Mouse (Mus musculus): ENCODE data around the gene Dydc2.

Dydc2 gene

GRCm38 (mm10) chr14:41035146-41035798 is 33.7 kb downstream of the Dydc2 start:
- peak; percentile 87 for ATAC-seq (ENCODE audit: low TSS enrichment)

GRCm38 (mm10) chr14:41033135-41034110 is 35.6 kb downstream of the Dydc2 start:
- ATAC-seq (ENCODE audit: low TSS enrichment) = peak; percentile 75; the same call in 1 of the 2 replicates

- no peak for ATAC-seq (ENCODE audit: low TSS enrichment)
Observed at GRCm38 (mm10) chr14:41030989-41031513, 38.0 kb downstream of the Dydc2 start.

- ATAC-seq (ENCODE audit: low TSS enrichment) = no peak
Observed at GRCm38 (mm10) chr14:41029303-41029702, 39.7 kb downstream of the Dydc2 start.

- no peak for ATAC-seq (ENCODE audit: low TSS enrichment)
Observed at GRCm38 (mm10) chr14:41025594-41026284, 43.3 kb downstream of the Dydc2 start.

- ATAC-seq (ENCODE audit: low TSS enrichment) = no peak
Observed at GRCm38 (mm10) chr14:41025087-41025486, 43.9 kb downstream of the Dydc2 start.

GRCm38 (mm10) chr14:41021246-41021645 is 47.8 kb downstream of the Dydc2 start:
- ATAC-seq (ENCODE audit: low TSS enrichment) = no peak

- no peak for ATAC-seq (ENCODE audit: low TSS enrichment)
Observed at GRCm38 (mm10) chr14:41017460-41017859, 51.5 kb downstream of the Dydc2 start.

GRCm38 (mm10) chr14:41014701-41015240 is 54.2 kb downstream of the Dydc2 start:
- ATAC-seq (ENCODE audit: low TSS enrichment) = peak; percentile 62

GRCm38 (mm10) chr14:41013630-41014613 is 55.1 kb downstream of the Dydc2 start, which contains the start of gene Fam213a:
Gene Fam213a, minus strand, starts transcription at chr14:41013788.
- ATAC-seq (ENCODE audit: low TSS enrichment) = peak; percentile 86

- no peak for ATAC-seq (ENCODE audit: low TSS enrichment)
Observed at GRCm38 (mm10) chr14:41013143-41013542, 55.9 kb downstream of the Dydc2 start.

GRCm38 (mm10) chr14:41011916-41012315 is 57.1 kb downstream of the Dydc2 start:
- no peak for ATAC-seq (ENCODE audit: low TSS enrichment)

- ATAC-seq (ENCODE audit: low TSS enrichment) = no peak
Observed at GRCm38 (mm10) chr14:41008138-41008537, 60.9 kb downstream of the Dydc2 start.

- no peak for ATAC-seq (ENCODE audit: low TSS enrichment)
Observed at GRCm38 (mm10) chr14:41007641-41008040, 61.4 kb downstream of the Dydc2 start.

GRCm38 (mm10) chr14:41006899-41007298 is 62.1 kb downstream of the Dydc2 start:
- ATAC-seq (ENCODE audit: low TSS enrichment) = no peak

GRCm38 (mm10) chr14:41006263-41006662 is 62.7 kb downstream of the Dydc2 start:
- ATAC-seq (ENCODE audit: low TSS enrichment) = no peak

GRCm38 (mm10) chr14:41005716-41006115 is 63.3 kb downstream of the Dydc2 start:
- ATAC-seq (ENCODE audit: low TSS enrichment) = no peak

- ATAC-seq (ENCODE audit: low TSS enrichment) = no peak
Observed at GRCm38 (mm10) chr14:41004201-41005141, 64.5 kb downstream of the Dydc2 start.

- ATAC-seq (ENCODE audit: low TSS enrichment) = no peak
Observed at GRCm38 (mm10) chr14:41001576-41001975, 67.4 kb downstream of the Dydc2 start.
